Mouse (Mus musculus) forebrain, postnatal 0 days (tissue): ENCODE measurements around the gene Prex1. TPM values are rescaled to one million over a fixed set of nuclear protein-coding genes. Genes with fewer than 3 reads are reported as not detected.

Source experiments
- ATAC-seq: fragments of 200-750 bp; cut with Nextera tagmentation; 2 replicates; pipeline ENCODE4 v1.8.0; 2017; ENCODE audit warnings: mild to moderate bottlenecking, moderate library complexity
- DNase-seq: peaks from one replicate; pipeline ENCODE4 v3.0.0-alpha.2; 2015
- H3K27ac ChIP-seq: fragments of 300-500 bp; sonication (generic); 2 replicates; pipeline ENCODE4 v1.5.1; 2014; ENCODE audit warnings: low read depth, mild to moderate bottlenecking, antibody characterized with exemption, low read length, moderate library complexity, mixed read lengths
- H3K27me3 ChIP-seq: fragments of 300-500 bp; sonication (generic); 2 replicates; pipeline ENCODE4 v1.6.1; 2014; ENCODE audit warnings: mild to moderate bottlenecking, low read length, mixed read lengths; ENCODE audit not compliant: insufficient read depth
- H3K36me3 ChIP-seq: fragments of 300-500 bp; sonication (generic); 2 replicates; pipeline ENCODE4 v1.6.1; 2014; ENCODE audit warnings: mild to moderate bottlenecking, moderate library complexity; ENCODE audit not compliant: insufficient read depth
- H3K4me1 ChIP-seq: fragments of 300-500 bp; sonication (generic); 2 replicates; pipeline ENCODE4 v1.6.1; 2014; ENCODE audit warnings: antibody characterized with exemption; ENCODE audit not compliant: insufficient read depth
- H3K4me2 ChIP-seq: fragments of 300-500 bp; sonication (generic); 2 replicates; pipeline ENCODE4 v1.6.1; 2014; ENCODE audit warnings: low read depth, mild to moderate bottlenecking, moderate library complexity
- H3K4me3 ChIP-seq: fragments of 300-500 bp; sonication (generic); 2 replicates; pipeline ENCODE4 v1.5.1; 2014; ENCODE audit warnings: low read depth, low read length, mixed read lengths
- H3K9ac ChIP-seq: fragments of 300-500 bp; sonication (generic); 2 replicates; pipeline ENCODE4 v1.6.1; 2014; ENCODE audit warnings: mild to moderate bottlenecking
- H3K9me3 ChIP-seq: fragments of 300-500 bp; sonication (generic); 2 replicates; pipeline ENCODE4 v1.6.1; 2016; ENCODE audit warnings: low read length
- CTCF ChIP-seq: sonication (generic); IDR thresholded peaks from 2 replicates; pipeline ENCODE4 v1.5.1; 2016; ENCODE audit warnings: antibody characterized with exemption, control low read depth, low read depth
- WGBS: fragments of 180-500 bp; shearing (Covaris S2); extraction: QIAGEN DNeasy Blood & Tissue Kit; methylation state at CpG from one replicate; pipeline ENCODE4 v1.1.7; 2014; 5-methylcytosine and 5-hydroxymethylcytosine counted together
- polyA plus RNA-seq: library from polyadenylated mRNA; unstranded; fragments of >200 nt; fragmentation: Nextera tagmentation; extraction: Ambion mirVana; gene quantifications from 2 replicates; pipeline ENCODE4 v1.2.1, GENCODE M21; 2015
- total RNA-seq: library from RNA; depleted of rRNA; stranded (reverse); fragments of >200 nt; gene quantifications from 2 replicates; pipeline ENCODE4 v1.2.3, GENCODE M21; 2014

Prex1 gene
- total and polyA plus RNA-seq, 2 experiments from 2014 or later = 17.5 to 31.3 TPM

GRCm38 (mm10) chr2:166637673-166637990 lies 76.0 kb downstream of the Prex1 start:
- no peak for TF ChIP-seq CTCF
- H3K36me3 ChIP-seq = 0 out of 2 replicates have a peak, but pooled peaks cover 4% of the 10 kb centered on the region
- ATAC-seq = no peak
- H3K27ac ChIP-seq = no peak overlapping the region
- no peak overlapping the region for H3K4me3 ChIP-seq
- no peaks in the 10 kb centered on the region; the same call in 1 of the 2 replicates for H3K4me1 ChIP-seq
- H3K9me3 ChIP-seq = no peaks in the 10 kb centered on the region
- 81% methylated on average over 4 of the region's 4 CpGs for WGBS
- no peak overlapping the region for H3K9ac ChIP-seq
- no peaks in the 10 kb centered on the region for H3K27me3 ChIP-seq
- no peak overlapping the region for H3K4me2 ChIP-seq
- DNase-seq = no peak

DNA sequence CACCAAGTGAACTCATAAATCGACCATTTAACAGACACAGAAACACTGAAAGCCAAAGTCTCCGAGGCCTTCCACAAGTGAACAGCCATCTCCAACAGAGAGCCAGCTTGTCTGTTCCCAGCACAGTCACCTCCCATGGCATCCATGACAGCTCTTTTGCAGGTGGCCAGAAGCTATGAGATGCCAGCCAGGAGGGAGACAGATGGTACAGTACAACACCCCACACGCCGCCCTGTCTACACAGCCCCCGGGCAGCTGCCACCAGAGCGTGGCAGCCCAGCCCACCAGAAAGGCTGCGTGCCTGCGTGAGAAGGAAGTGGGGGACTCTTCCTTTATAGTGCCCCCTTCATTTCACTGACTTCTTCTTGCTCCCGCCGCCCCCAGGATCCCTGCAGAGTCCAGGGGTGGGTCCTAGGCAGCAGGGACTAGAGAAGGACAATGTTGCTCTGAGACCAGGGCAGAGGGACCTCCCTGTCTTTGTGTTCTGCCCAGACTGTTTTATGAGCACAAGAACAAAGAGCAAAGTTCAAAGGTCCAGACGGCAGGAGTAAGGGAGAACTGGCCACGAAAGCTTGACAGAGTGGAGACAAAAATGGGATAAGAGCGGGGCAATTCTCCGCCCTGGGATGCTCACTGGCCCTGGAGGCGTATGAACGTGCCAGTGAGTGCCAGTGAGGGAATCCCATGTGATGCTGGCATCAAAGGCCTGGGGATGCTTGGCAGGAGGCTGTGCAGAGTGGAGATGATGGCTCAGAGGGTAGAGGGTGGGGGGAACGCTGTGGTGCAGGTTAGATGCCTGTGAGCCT lies 76.6 kb downstream of the Prex1 start:
- DNase-seq (peak; percentile 74), ATAC-seq (peak; percentile 84)
- H3K4me3 ChIP-seq = no peak overlapping the region
- 40% methylated on average over 17 of the region's 17 CpGs for WGBS
- H3K4me1 ChIP-seq = no peaks in the 10 kb centered on the region; the same call in 1 of the 2 replicates
- H3K9ac ChIP-seq = no peak overlapping the region
- no peaks in the 10 kb centered on the region for H3K27me3 ChIP-seq
- H3K36me3 ChIP-seq = 0 out of 2 replicates have a peak, but pooled peaks cover 4% of the 10 kb centered on the region
- no peaks in the 10 kb centered on the region for H3K9me3 ChIP-seq
- TF ChIP-seq CTCF = no peak
- peak overlapping the region; percentile 40; the same call in 1 of the 2 replicates for H3K27ac ChIP-seq
- H3K4me2 ChIP-seq = no peak overlapping the region

DNA sequence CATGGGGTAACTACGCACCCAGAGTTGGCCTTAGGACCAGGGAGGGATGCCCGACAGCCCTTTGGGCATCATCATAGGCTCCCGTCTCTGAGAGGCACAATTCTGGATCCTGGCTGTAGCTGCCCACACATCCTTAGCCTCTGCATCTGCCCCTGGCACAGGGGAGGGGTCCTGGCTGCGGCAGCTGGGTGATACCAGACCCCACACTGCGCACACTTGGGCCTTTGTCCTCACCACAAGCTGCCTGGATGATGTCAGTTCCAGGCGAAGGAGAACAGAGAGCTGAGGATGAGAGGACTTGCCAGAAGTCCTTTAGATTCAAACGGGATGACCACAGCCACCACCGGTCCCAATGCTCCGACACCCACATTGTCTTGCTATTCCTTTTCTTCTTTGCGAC lies 78.1 kb downstream of the Prex1 start:
- H3K9ac ChIP-seq = no peak overlapping the region
- H3K27me3 ChIP-seq = no peaks in the 10 kb centered on the region
- no peak for DNase-seq
- no peak overlapping the region for H3K4me2 ChIP-seq
- no peak for TF ChIP-seq CTCF
- 0 out of 2 replicates have a peak, but pooled peaks cover 4% of the 10 kb centered on the region for H3K36me3 ChIP-seq
- H3K4me1 ChIP-seq = no peaks in the 10 kb centered on the region; the same call in 1 of the 2 replicates
- 86% methylated on average over 10 of the region's 10 CpGs for WGBS
- H3K4me3 ChIP-seq = no peak overlapping the region
- H3K27ac ChIP-seq = no peak overlapping the region
- ATAC-seq = 0 out of 2 replicates have a peak, but pooled peaks have one; percentile 15
- no peaks in the 10 kb centered on the region for H3K9me3 ChIP-seq

- H3K27me3 ChIP-seq = no peaks in the 10 kb centered on the region
- H3K4me3 ChIP-seq = no peak overlapping the region
- no peak overlapping the region for H3K4me2 ChIP-seq
- no peaks in the 10 kb centered on the region; the same call in 1 of the 2 replicates for H3K4me1 ChIP-seq
- ATAC-seq = peak; percentile 61
- 0 out of 2 replicates have a peak, but pooled peaks cover 4% of the 10 kb centered on the region for H3K36me3 ChIP-seq
- no peak overlapping the region for H3K9ac ChIP-seq
- TF ChIP-seq CTCF = no peak
- WGBS = 72% methylated on average over 13 of the region's 13 CpGs
- H3K9me3 ChIP-seq = no peaks in the 10 kb centered on the region
- peak; percentile 70 for DNase-seq
- H3K27ac ChIP-seq = peak overlapping the region; percentile 29
Measured at GRCm38 (mm10) chr2:166632571-166633361, 80.9 kb downstream of the Prex1 start.

DNA sequence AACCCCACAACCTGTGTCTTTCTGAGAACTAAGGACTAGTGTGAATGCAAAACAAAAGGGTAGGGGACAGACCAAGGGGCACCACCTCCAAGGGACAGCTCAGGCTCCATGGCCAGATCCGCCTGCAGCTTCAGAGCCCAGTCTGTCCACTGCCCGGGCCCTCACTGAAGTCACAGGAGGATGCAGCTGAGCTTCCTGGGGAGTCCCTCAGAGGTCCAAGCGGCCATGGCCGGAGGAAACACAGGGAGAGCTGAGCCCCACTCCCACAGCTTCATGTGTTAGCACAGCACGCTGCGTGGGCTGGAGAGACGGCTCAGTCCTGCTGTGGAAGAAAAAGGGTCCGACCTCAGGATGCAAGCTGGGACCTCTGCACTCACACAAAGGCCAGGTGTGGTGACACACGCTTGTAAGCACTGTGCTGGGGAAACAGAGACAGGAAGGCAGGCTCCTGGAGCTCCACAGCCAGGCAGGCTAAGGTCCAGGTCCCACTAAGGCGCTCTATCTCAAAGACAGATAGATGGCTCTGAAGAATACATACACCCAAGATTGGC lies 81.9 kb downstream of the Prex1 start:
- Histone ChIP-seq H3K27me3 (no peaks in the 10 kb centered on the region), H3K9me3 (no peaks in the 10 kb centered on the region), H3K27ac (no peak overlapping the region), H3K4me2 (no peak overlapping the region), H3K4me1 (no peaks in the 10 kb centered on the region; the same call in 1 of the 2 replicates), H3K36me3 (0 out of 2 replicates have a peak, but pooled peaks cover 4% of the 10 kb centered on the region), H3K4me3 (no peak overlapping the region), H3K9ac (no peak overlapping the region)
- 91% methylated on average over 10 of the region's 10 CpGs for WGBS
- DNase-seq (no peak), ATAC-seq (no peak)
- TF ChIP-seq CTCF = no peak

GRCm38 (mm10) chr2:166631189-166631588 lies 82.4 kb downstream of the Prex1 start:
- 89% methylated on average over 5 of the region's 5 CpGs for WGBS
- Histone ChIP-seq H3K27me3 (no peaks in the 10 kb centered on the region), H3K36me3 (0 out of 2 replicates have a peak, but pooled peaks cover 4% of the 10 kb centered on the region), H3K9ac (no peak overlapping the region), H3K9me3 (no peaks in the 10 kb centered on the region), H3K4me3 (no peak overlapping the region), H3K4me1 (no peaks in the 10 kb centered on the region; the same call in 1 of the 2 replicates), H3K27ac (no peak overlapping the region), H3K4me2 (no peak overlapping the region)
- DNase-seq (no peak), ATAC-seq (no peak)
- no peak for TF ChIP-seq CTCF
